Mouse (Mus musculus) forelimb bud, embryonic 11.5 days (tissue): Measurements from ENCODE around the gene Mcam.
A peak's percentile ranks its signal among the peaks of the same experiment; 100 is the strongest.

Source experiments
- DNase-seq: peaks from one replicate; pipeline ENCODE4 v3.0.0-alpha.2; 2012; ENCODE audit warnings: low read depth, low spot score

The Mcam gene

GRCm38 (mm10) chr9:44135731-44136411 is 1.6 kb downstream of the Mcam start:
- DNase-seq = no peak

- DNase-seq = no peak
Measured at GRCm38 (mm10) chr9:44137846-44138245, 3.6 kb downstream of the Mcam start.

GRCm38 (mm10) chr9:44141951-44142350 is 7.7 kb downstream of the Mcam start:
- DNase-seq = no peak

- DNase-seq = no peak
Measured at GRCm38 (mm10) chr9:44143421-44143820, 9.2 kb downstream of the Mcam start.

GRCm38 (mm10) chr9:44144023-44144717 is 9.9 kb downstream of the Mcam start:
- DNase-seq = no peak

- no peak for DNase-seq
Measured at GRCm38 (mm10) chr9:44144718-44145060, 10.4 kb downstream of the Mcam start.

GRCm38 (mm10) chr9:44147290-44147689 is 13.0 kb downstream of the Mcam start:
- DNase-seq = no peak

- DNase-seq = no peak
Measured at GRCm38 (mm10) chr9:44159886-44160285, 25.6 kb downstream of the Mcam start.

- no peak for DNase-seq
Measured at GRCm38 (mm10) chr9:44168931-44169330, 34.7 kb downstream of the Mcam start.

GRCm38 (mm10) chr9:44170691-44171151 is 36.5 kb downstream of the Mcam start:
- DNase-seq = no peak

GRCm38 (mm10) chr9:44175556-44175955 is 41.3 kb downstream of the Mcam start:
- no peak for DNase-seq

GRCm38 (mm10) chr9:44175957-44176356 is 41.7 kb downstream of the Mcam start:
- DNase-seq = no peak

GRCm38 (mm10) chr9:44177405-44177804 is 43.1 kb downstream of the Mcam start:
- no peak for DNase-seq

- DNase-seq = peak; percentile 26
Measured at GRCm38 (mm10) chr9:44178389-44178788, 44.1 kb downstream of the Mcam start.

- no peak for DNase-seq
Measured at GRCm38 (mm10) chr9:44178811-44179210, 44.5 kb downstream of the Mcam start.

- DNase-seq = no peak
Measured at GRCm38 (mm10) chr9:44181537-44181936, 47.3 kb downstream of the Mcam start.

- DNase-seq = no peak
Measured at GRCm38 (mm10) chr9:44182260-44182659, 48.0 kb downstream of the Mcam start.

- DNase-seq = no peak
Measured at GRCm38 (mm10) chr9:44188223-44188622, 54.0 kb downstream of the Mcam start.

GRCm38 (mm10) chr9:44191166-44191565 is 56.9 kb downstream of the Mcam start:
- DNase-seq = no peak

GRCm38 (mm10) chr9:44192312-44192711 is 58.0 kb downstream of the Mcam start:
- no peak for DNase-seq
